Mouse (Mus musculus) liver, embryonic 14.5 days (tissue): ENCODE measurements around the gene Olfr56.
"Not testable (repeated sequence)": the region's sequence is repeated elsewhere in the genome, so short reads cannot be mapped to it uniquely, and the experiment has no call there.

Experiments
- CTCF ChIP-seq: IDR thresholded peaks from 2 replicates; pipeline ENCODE4 v1.5.1; 2016; ENCODE audit warnings: antibody characterized with exemption, low read depth, control low read depth
- EP300 ChIP-seq: IDR thresholded peaks from 2 replicates; pipeline ENCODE4 v1.6.1; 2016; ENCODE audit warnings: antibody characterized with exemption, low read depth

DNA sequence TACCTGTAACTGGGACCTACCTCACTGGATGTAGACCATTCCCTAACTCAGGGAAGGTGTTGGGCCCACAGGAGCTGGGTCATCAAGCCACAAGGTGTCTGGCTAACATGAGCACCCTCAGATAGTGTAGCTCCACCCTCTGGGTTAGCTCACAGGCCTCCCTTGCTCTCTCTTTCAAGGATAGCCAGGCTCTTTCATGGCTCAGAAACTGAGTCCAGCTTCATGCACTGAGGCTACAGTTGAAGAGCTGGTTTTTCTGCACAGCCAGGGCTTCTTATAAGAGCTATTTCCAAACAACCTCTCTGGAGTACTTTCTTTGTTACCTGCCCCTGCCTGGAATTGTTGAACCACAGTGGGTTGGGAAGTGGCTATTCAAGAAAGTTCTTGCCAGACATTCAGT is 33.4 kb downstream of the Olfr56 start:
- TF ChIP-seq CTCF, EP300: not testable (repeated sequence)
